Mouse (Mus musculus) kidney, postnatal 36 days (tissue): ENCODE data around the gene Adam20.
"Not testable (repeated sequence)": the region's sequence is repeated elsewhere in the genome, so short reads cannot be mapped to it uniquely, and the experiment has no call there.

Experiments used
- DNase-seq, 2 experiments: peaks; one replicate each; pipeline ENCODE4 v3.0.0; 2021 to 2022; ENCODE audit warnings: mixed read lengths in 2 of 2

The Adam20 gene

GRCm38 (mm10) chr8:40792973-40793372 lies at the start of gene Adam20:
Gene Adam20, plus strand, starts transcription at chr8:40793273.
- DNase-seq = not testable (repeated sequence)

GRCm38 (mm10) chr8:40751908-40752307 lies 41.2 kb upstream of the Adam20 start, which contains the start of gene Adam25:
Gene Adam25, plus strand, starts transcription at chr8:40752208.
- DNase-seq = not testable (repeated sequence)

- no peak for DNase-seq
These were observed 9.8 kb upstream of the Adam20 start for GRCm38 (mm10) chr8:40783320-40783719.

GRCm38 (mm10) chr8:40803379-40804079 lies 10.5 kb downstream of the Adam20 start:
- DNase-seq = no peak
